Mouse (Mus musculus) heart, adult 2 months (tissue): ENCODE results near the gene Mfsd11. TPM values are rescaled to one million over a fixed set of nuclear protein-coding genes. Genes with fewer than 3 reads are reported as not detected.
"Not testable (repeated sequence)": the region's sequence is repeated elsewhere in the genome, so short reads cannot be mapped to it uniquely, and the experiment has no call there.

ENCODE experiments used
- DNase-seq, 2 experiments: peaks; one replicate each; pipeline ENCODE4 v3.0.0; 2021
- H3K27ac ChIP-seq: fragments of 200-600 bp; 2 replicates; pipeline ENCODE4 v1.8.1; 2022
- H3K27me3 ChIP-seq: fragments of 200-500 bp; 2 replicates; pipeline ENCODE4 v1.6.1; 2012; ENCODE audit warnings: mild to moderate bottlenecking, low read length, inconsistent platforms, mixed read lengths; ENCODE audit not compliant: control insufficient read depth, insufficient read depth
- H3K36me3 ChIP-seq: fragments of 200-500 bp; 2 replicates; pipeline ENCODE4 v1.6.1; 2012; ENCODE audit warnings: low read length, inconsistent platforms; ENCODE audit not compliant: control insufficient read depth, insufficient read depth
- H3K4me1 ChIP-seq: fragments of 200-500 bp; 2 replicates; pipeline ENCODE4 v1.6.1; 2011; ENCODE audit warnings: low read length; ENCODE audit not compliant: control insufficient read depth, insufficient read depth
- H3K4me3 ChIP-seq: fragments of 200-600 bp; 2 replicates; pipeline ENCODE4 v1.8.1; 2022
- H3K79me2 ChIP-seq: fragments of 200-500 bp; replicated peaks from 2 replicates; pipeline ENCODE4 v1.6.1; 2012; ENCODE audit warnings: mild to moderate bottlenecking, inconsistent platforms, low read length, moderate library complexity, mixed read lengths; ENCODE audit not compliant: control insufficient read depth, insufficient read depth
- H3K9ac ChIP-seq: fragments of 200-500 bp; 2 replicates; pipeline ENCODE4 v1.6.1; 2012; ENCODE audit warnings: low read depth, mild to moderate bottlenecking, control low read depth, inconsistent platforms, low read length, mixed read lengths
- CTCF ChIP-seq: fragments of 200-600 bp; IDR thresholded peaks from 2 replicates; pipeline ENCODE4 v1.8.1; 2022; ENCODE audit warnings: antibody characterized with exemption, mild to moderate bottlenecking, moderate library complexity
- EP300 ChIP-seq: fragments of 200-500 bp; IDR thresholded peaks from 2 replicates; pipeline ENCODE4 v1.6.1; 2011; ENCODE audit warnings: low read depth, low read length, control low read depth; ENCODE audit not compliant: insufficient read depth
- POLR2A ChIP-seq: fragments of 200-500 bp; IDR thresholded peaks from 2 replicates; pipeline ENCODE4 v1.6.1; 2011; ENCODE audit warnings: mild to moderate bottlenecking, low read depth, low read length, control low read depth; ENCODE audit not compliant: insufficient read depth
- WGBS: fragments of 180-500 bp; shearing (Covaris S2); methylation state at CpG from one replicate; pipeline ENCODE4 v1.1.7; 2018; 5-methylcytosine and 5-hydroxymethylcytosine counted together
- intact Hi-C: fragments of 180-260 bp; cut with DNase I; formaldehyde crosslinking; loops from one replicate; pipeline ENCODE4 v1.15.1; 2025
- polyA plus RNA-seq: library from polyadenylated mRNA; depleted of rRNA; stranded (reverse); fragments of >200 nt; gene quantifications from 2 replicates; pipeline ENCODE4 v1.2.3, GENCODE M21; 2012
- total RNA-seq, 2 experiments: library from RNA; stranded (reverse); gene quantifications; 2 replicates each; pipeline ENCODE4 v1.2.3; 2021

Mfsd11 gene
- total and polyA plus RNA-seq, 3 experiments: 23.8 to 33.5 (median 29.9) TPM

- no peak overlapping the region for H3K4me3 ChIP-seq
- H3K27me3 ChIP-seq: no peaks in the 10 kb centered on the region
- H3K4me1 ChIP-seq: peaks cover 4% of the 10 kb centered on the region; the same call in 1 of the 2 replicates
- TF ChIP-seq EP300: no peak
- TF ChIP-seq POLR2A: no peak
- no peak for TF ChIP-seq CTCF
- H3K36me3 ChIP-seq: peaks cover 35% of the 10 kb centered on the region
- H3K9ac ChIP-seq: no peak overlapping the region
- no peak for DNase-seq
- H3K27ac ChIP-seq: no peak overlapping the region
- no peaks in the 10 kb centered on the region for H3K79me2 ChIP-seq
- 80% methylated on average over 5 of the region's 5 CpGs for WGBS
- intact Hi-C loops: no loop called here
These were observed 4.0 kb upstream of the Mfsd11 start for GRCm38 (mm10) chr11:116848086-116848876.

GRCm38 (mm10) chr11:116848877-116849178 lies 3.4 kb upstream of the Mfsd11 start:
- H3K36me3 ChIP-seq: peaks cover 35% of the 10 kb centered on the region
- H3K79me2 ChIP-seq, H3K4me3 ChIP-seq, H3K27ac ChIP-seq, H3K9ac ChIP-seq, H3K27me3 ChIP-seq, H3K4me1 ChIP-seq, intact Hi-C loops, DNase-seq: not testable (repeated sequence)
- 57% methylated on average over 2 of the region's 2 CpGs for WGBS

- Histone ChIP-seq H3K27me3 (no peaks in the 10 kb centered on the region), H3K36me3 (peaks cover 35% of the 10 kb centered on the region), H3K27ac (no peak overlapping the region), H3K4me3 (no peak overlapping the region), H3K9ac (no peak overlapping the region), H3K79me2 (no peaks in the 10 kb centered on the region), H3K4me1 (peaks cover 6% of the 10 kb centered on the region)
- no peak for DNase-seq
- intact Hi-C loops: no loop called here
- TF ChIP-seq EP300 (no peak), POLR2A (no peak), CTCF (no peak)
These were observed 2.7 kb upstream of the Mfsd11 start for GRCm38 (mm10) chr11:116849587-116849986.

- intact Hi-C loops: no loop called here
- Histone ChIP-seq H3K27me3 (no peaks in the 10 kb centered on the region), H3K27ac (no peak overlapping the region), H3K79me2 (no peaks in the 10 kb centered on the region), H3K36me3 (peaks cover 39% of the 10 kb centered on the region), H3K4me3 (0 out of 2 replicates have a peak overlapping the region, but pooled peaks have one; percentile 18), H3K4me1 (peaks cover 7% of the 10 kb centered on the region), H3K9ac (no peak overlapping the region)
- DNase-seq: no peak
- WGBS: 18% methylated on average over 4 of the region's 4 CpGs
- no peak for TF ChIP-seq EP300
- TF ChIP-seq POLR2A: no peak
- TF ChIP-seq CTCF: no peak
These were observed 2.2 kb upstream of the Mfsd11 start for GRCm38 (mm10) chr11:116850085-116850484.

- intact Hi-C loops: loop anchor here (1.0 kb wide), 1 partner anchor 8 kb away; the partner anchor contains the start of genes Jmjd6 and Mettl23
- peaks cover 7% of the 10 kb centered on the region for H3K4me1 ChIP-seq
- H3K79me2 ChIP-seq: no peaks in the 10 kb centered on the region
- 7% methylated on average over 6 of the region's 6 CpGs for WGBS
- H3K27ac ChIP-seq: peak overlapping the region; percentile 98; the same call in 1 of the 2 replicates
- H3K4me3 ChIP-seq: peak overlapping the region; percentile 81
- no peak overlapping the region for H3K9ac ChIP-seq
- no peak for DNase-seq
- H3K36me3 ChIP-seq: peaks cover 40% of the 10 kb centered on the region
- no peak for TF ChIP-seq EP300
- TF ChIP-seq POLR2A: no peak
- H3K27me3 ChIP-seq: no peaks in the 10 kb centered on the region
These were observed 1.3 kb upstream of the Mfsd11 start for GRCm38 (mm10) chr11:116850833-116851477.

- H3K27me3 ChIP-seq: no peaks in the 10 kb centered on the region
- no peak for DNase-seq
- peak overlapping the region; percentile 98 for H3K27ac ChIP-seq
- under 1% methylated on average over 29 of the region's 29 CpGs for WGBS
- no peaks in the 10 kb centered on the region for H3K79me2 ChIP-seq
- H3K9ac ChIP-seq: peak overlapping the region; percentile 98
- intact Hi-C loops: loop anchor here (1.0 kb wide), 1 partner anchor 8 kb away; the partner anchor contains the start of genes Jmjd6 and Mettl23
- H3K4me3 ChIP-seq: peak overlapping the region; percentile 81
- no peak for TF ChIP-seq EP300
- TF ChIP-seq CTCF: no peak
- no peak for TF ChIP-seq POLR2A
- peaks cover 40% of the 10 kb centered on the region for H3K36me3 ChIP-seq
- peaks cover 7% of the 10 kb centered on the region for H3K4me1 ChIP-seq
These were observed 507 bp upstream of the Mfsd11 start for GRCm38 (mm10) chr11:116851576-116852290.
